Mouse (Mus musculus) stomach, embryonic 16.5 days (tissue): ENCODE data around the gene Angptl8. TPM values are rescaled to one million over a fixed set of nuclear protein-coding genes. Genes with fewer than 3 reads are reported as not detected.
A peak's percentile ranks its signal among the peaks of the same experiment; 100 is the strongest.
"Not testable (repeated sequence)": the region's sequence is repeated elsewhere in the genome, so short reads cannot be mapped to it uniquely, and the experiment has no call there.

Source experiments
- ATAC-seq: fragments of 200-750 bp; cut with Nextera tagmentation; 2 replicates; pipeline ENCODE4 v1.8.0; 2017; ENCODE audit warnings: moderate number of reproducible peaks, moderate TSS enrichment; ENCODE audit not compliant: insufficient read depth, low FRiP score
- H3K27ac ChIP-seq: fragments of 300-500 bp; sonication (generic); 2 replicates; pipeline ENCODE4 v1.5.1; 2014; ENCODE audit warnings: low read length
- H3K27me3 ChIP-seq: fragments of 300-500 bp; sonication (generic); 2 replicates; pipeline ENCODE4 v1.6.1; 2014; ENCODE audit warnings: low read length, control low read depth, mixed read lengths; ENCODE audit not compliant: control insufficient read depth, insufficient read depth
- H3K36me3 ChIP-seq: fragments of 300-500 bp; sonication (generic); 2 replicates; pipeline ENCODE4 v1.6.1; 2014; ENCODE audit warnings: low read length; ENCODE audit not compliant: control insufficient read depth, insufficient read depth
- H3K4me1 ChIP-seq: fragments of 300-500 bp; sonication (generic); 2 replicates; pipeline ENCODE4 v1.6.1; 2014; ENCODE audit warnings: low read length, control low read depth, mixed read lengths; ENCODE audit not compliant: control insufficient read depth, insufficient read depth
- H3K4me2 ChIP-seq: fragments of 300-500 bp; sonication (generic); 2 replicates; pipeline ENCODE4 v1.6.1; 2014; ENCODE audit warnings: low read depth, low read length, mixed read lengths
- H3K4me3 ChIP-seq: fragments of 300-500 bp; sonication (generic); replicated peaks from 2 replicates; pipeline ENCODE4 v1.5.1; 2014; ENCODE audit warnings: mild to moderate bottlenecking, low read length
- H3K9ac ChIP-seq: fragments of 300-500 bp; sonication (generic); 2 replicates; pipeline ENCODE4 v1.6.1; 2014; ENCODE audit warnings: low read length
- H3K9me3 ChIP-seq: fragments of 300-500 bp; sonication (generic); replicated peaks from 2 replicates; pipeline ENCODE4 v1.6.1; 2016; ENCODE audit warnings: low read length, control low read depth; ENCODE audit not compliant: control insufficient read depth
- WGBS: fragments of 180-500 bp; shearing (Covaris S2); extraction: QIAGEN DNeasy Blood & Tissue Kit; methylation state at CpG from one replicate; pipeline ENCODE4 v1.1.7; 2014; 5-methylcytosine and 5-hydroxymethylcytosine counted together
- polyA plus RNA-seq: library from polyadenylated mRNA; unstranded; fragments of >200 nt; fragmentation: Nextera tagmentation; extraction: Ambion mirVana; gene quantifications from 2 replicates; pipeline ENCODE4 v1.2.1, GENCODE M21; 2015

The Angptl8 gene
- polyA plus RNA-seq, 1 experiment from 2014 or later = 6.4 TPM

GRCm38 (mm10) chr9:21860349-21860748 lies 25.0 kb downstream of the Angptl8 start:
- 69% methylated on average over 6 of the region's 6 CpGs for WGBS
- H3K27ac ChIP-seq, H3K4me1 ChIP-seq, H3K9ac ChIP-seq, ATAC-seq, H3K27me3 ChIP-seq, H3K4me2 ChIP-seq, H3K36me3 ChIP-seq, H3K4me3 ChIP-seq, H3K9me3 ChIP-seq: not testable (repeated sequence)

GRCm38 (mm10) chr9:21862181-21862580 lies 26.9 kb downstream of the Angptl8 start:
- 76% methylated on average over 1 of the region's 1 CpGs for WGBS
- H3K9me3 ChIP-seq = no peaks in the 10 kb centered on the region
- ATAC-seq = no peak
- H3K27me3 ChIP-seq = no peaks in the 10 kb centered on the region
- H3K4me1 ChIP-seq = no peaks in the 10 kb centered on the region
- no peak overlapping the region for H3K4me2 ChIP-seq
- H3K27ac ChIP-seq = no peak overlapping the region
- no peak overlapping the region for H3K9ac ChIP-seq
- H3K36me3 ChIP-seq = no peaks in the 10 kb centered on the region
- no peak overlapping the region for H3K4me3 ChIP-seq

GRCm38 (mm10) chr9:21865673-21866398 lies 30.5 kb downstream of the Angptl8 start:
- 63% methylated on average over 5 of the region's 5 CpGs for WGBS
- Histone ChIP-seq H3K27ac (no peak overlapping the region), H3K4me3 (no peak overlapping the region), H3K4me2 (no peak overlapping the region), H3K9me3 (no peaks in the 10 kb centered on the region), H3K9ac (no peak overlapping the region), H3K27me3 (no peaks in the 10 kb centered on the region), H3K36me3 (no peaks in the 10 kb centered on the region), H3K4me1 (no peaks in the 10 kb centered on the region)
- no peak for ATAC-seq

GRCm38 (mm10) chr9:21866641-21867040 lies 31.3 kb downstream of the Angptl8 start:
- no peak for ATAC-seq
- Histone ChIP-seq H3K36me3 (no peaks in the 10 kb centered on the region), H3K27me3 (no peaks in the 10 kb centered on the region), H3K9me3 (no peaks in the 10 kb centered on the region), H3K4me2 (no peak overlapping the region), H3K9ac (no peak overlapping the region), H3K4me1 (no peaks in the 10 kb centered on the region), H3K4me3 (no peak overlapping the region), H3K27ac (no peak overlapping the region)
- WGBS = 47% methylated on average over 2 of the region's 2 CpGs

GRCm38 (mm10) chr9:21867726-21868125 lies 32.4 kb downstream of the Angptl8 start:
- H3K36me3 ChIP-seq = no peaks in the 10 kb centered on the region
- no peak for ATAC-seq
- no peak overlapping the region for H3K27ac ChIP-seq
- H3K4me3 ChIP-seq = no peak overlapping the region
- H3K27me3 ChIP-seq = no peaks in the 10 kb centered on the region
- no peak overlapping the region for H3K4me2 ChIP-seq
- H3K9ac ChIP-seq = no peak overlapping the region
- H3K9me3 ChIP-seq = no peaks in the 10 kb centered on the region
- H3K4me1 ChIP-seq = no peaks in the 10 kb centered on the region
- WGBS = 72% methylated on average over 3 of the region's 3 CpGs

- H3K4me2 ChIP-seq, ATAC-seq, H3K9ac ChIP-seq, H3K27me3 ChIP-seq, H3K4me1 ChIP-seq, H3K27ac ChIP-seq, H3K9me3 ChIP-seq, H3K4me3 ChIP-seq, H3K36me3 ChIP-seq: not testable (repeated sequence)
- 58% methylated on average over 7 of the region's 7 CpGs for WGBS
Measured at GRCm38 (mm10) chr9:21869290-21869689, 34.0 kb downstream of the Angptl8 start.

- no peaks in the 10 kb centered on the region for H3K27me3 ChIP-seq
- peak overlapping the region; percentile 40 for H3K4me2 ChIP-seq
- H3K4me3 ChIP-seq = peak overlapping the region; percentile 25; the same call in 1 of the 2 replicates
- WGBS = 13% methylated on average over 20 of the region's 20 CpGs
- no peaks in the 10 kb centered on the region for H3K9me3 ChIP-seq
- H3K9ac ChIP-seq = no peak overlapping the region
- no peak overlapping the region for H3K27ac ChIP-seq
- peak; percentile 38; the same call in 1 of the 2 replicates for ATAC-seq
- H3K4me1 ChIP-seq = no peaks in the 10 kb centered on the region
- H3K36me3 ChIP-seq = no peaks in the 10 kb centered on the region
Measured at GRCm38 (mm10) chr9:21870879-21871524, 35.7 kb downstream of the Angptl8 start.

- ATAC-seq = no peak
- Histone ChIP-seq H3K4me1 (no peaks in the 10 kb centered on the region), H3K4me3 (no peak overlapping the region), H3K27me3 (no peaks in the 10 kb centered on the region), H3K27ac (no peak overlapping the region), H3K36me3 (no peaks in the 10 kb centered on the region), H3K9ac (no peak overlapping the region), H3K9me3 (no peaks in the 10 kb centered on the region), H3K4me2 (no peak overlapping the region)
- WGBS = 52% methylated on average over 4 of the region's 4 CpGs
Measured at GRCm38 (mm10) chr9:21872204-21872603, 36.9 kb downstream of the Angptl8 start.

- no peak overlapping the region for H3K9ac ChIP-seq
- no peaks in the 10 kb centered on the region for H3K4me1 ChIP-seq
- H3K27me3 ChIP-seq = no peaks in the 10 kb centered on the region
- no peaks in the 10 kb centered on the region for H3K36me3 ChIP-seq
- no peaks in the 10 kb centered on the region for H3K9me3 ChIP-seq
- no peak overlapping the region for H3K4me2 ChIP-seq
- H3K27ac ChIP-seq = no peak overlapping the region
- no peak overlapping the region for H3K4me3 ChIP-seq
- WGBS = 60% methylated on average over 3 of the region's 3 CpGs
- ATAC-seq = no peak
Measured at GRCm38 (mm10) chr9:21876601-21877000, 41.3 kb downstream of the Angptl8 start.
